Mouse (Mus musculus) ES-Bruce4 (cell line): Measurements from ENCODE around the gene Sv2c. TPM values are rescaled to one million over a fixed set of nuclear protein-coding genes. Genes with fewer than 3 reads are reported as not detected.
"Not testable (repeated sequence)": the region's sequence is repeated elsewhere in the genome, so short reads cannot be mapped to it uniquely, and the experiment has no call there.

ENCODE experiments used
- H3K27ac ChIP-seq: 2 replicates; pipeline ENCODE4 v1.5.1; 2012; ENCODE audit warnings: low read length, inconsistent platforms; ENCODE audit not compliant: insufficient read depth
- H3K27me3 ChIP-seq: 2 replicates; pipeline ENCODE4 v1.6.1; 2012; ENCODE audit warnings: mild to moderate bottlenecking, low read length, inconsistent platforms; ENCODE audit not compliant: control insufficient read depth, poor library complexity, insufficient read depth, severe bottlenecking
- H3K36me3 ChIP-seq: 2 replicates; pipeline ENCODE4 v1.6.1; 2012; ENCODE audit warnings: inconsistent platforms, mild to moderate bottlenecking, low read length, moderate library complexity; ENCODE audit not compliant: control insufficient read depth, poor library complexity, insufficient read depth, severe bottlenecking
- H3K4me1 ChIP-seq: one replicate; pipeline ENCODE4 v1.8.1; 2011; ENCODE audit warnings: low read length; ENCODE audit not compliant: control insufficient read depth, insufficient read depth
- H3K4me3 ChIP-seq: 2 replicates; pipeline ENCODE4 v1.5.1; 2011; ENCODE audit warnings: low read depth, mild to moderate bottlenecking, low read length
- H3K9ac ChIP-seq: 2 replicates; pipeline ENCODE4 v1.6.1; 2012; ENCODE audit warnings: low read depth, mild to moderate bottlenecking, inconsistent platforms; ENCODE audit not compliant: poor library complexity, severe bottlenecking
- H3K9me3 ChIP-seq: replicated peaks from 2 replicates; pipeline ENCODE4 v1.6.1; 2012; ENCODE audit warnings: mild to moderate bottlenecking, low read length, inconsistent platforms; ENCODE audit not compliant: control insufficient read depth, poor library complexity, insufficient read depth, severe bottlenecking
- CTCF ChIP-seq: IDR thresholded peaks from one replicate; pipeline ENCODE4 v1.8.1; 2011; ENCODE audit warnings: low read depth, low read length
- EP300 ChIP-seq: IDR thresholded peaks from 2 replicates; pipeline ENCODE4 v1.6.1; 2011; ENCODE audit warnings: low read depth, low read length; ENCODE audit not compliant: insufficient read depth
- POLR2A ChIP-seq: IDR thresholded peaks from one replicate; pipeline ENCODE4 v1.8.1; 2011; ENCODE audit warnings: low read length; ENCODE audit not compliant: insufficient read depth
- polyA plus RNA-seq: library from polyadenylated mRNA; stranded (reverse); fragments of >200 nt; gene quantifications from 2 replicates; pipeline ENCODE4 v1.2.4, GENCODE M21; 2011; ENCODE audit warnings: low read depth; ENCODE audit not compliant: missing spikeins, insufficient read depth, insufficient read length

Gene Sv2c
- polyA plus RNA-seq, 1 experiment, result 0.19 TPM

DNA sequence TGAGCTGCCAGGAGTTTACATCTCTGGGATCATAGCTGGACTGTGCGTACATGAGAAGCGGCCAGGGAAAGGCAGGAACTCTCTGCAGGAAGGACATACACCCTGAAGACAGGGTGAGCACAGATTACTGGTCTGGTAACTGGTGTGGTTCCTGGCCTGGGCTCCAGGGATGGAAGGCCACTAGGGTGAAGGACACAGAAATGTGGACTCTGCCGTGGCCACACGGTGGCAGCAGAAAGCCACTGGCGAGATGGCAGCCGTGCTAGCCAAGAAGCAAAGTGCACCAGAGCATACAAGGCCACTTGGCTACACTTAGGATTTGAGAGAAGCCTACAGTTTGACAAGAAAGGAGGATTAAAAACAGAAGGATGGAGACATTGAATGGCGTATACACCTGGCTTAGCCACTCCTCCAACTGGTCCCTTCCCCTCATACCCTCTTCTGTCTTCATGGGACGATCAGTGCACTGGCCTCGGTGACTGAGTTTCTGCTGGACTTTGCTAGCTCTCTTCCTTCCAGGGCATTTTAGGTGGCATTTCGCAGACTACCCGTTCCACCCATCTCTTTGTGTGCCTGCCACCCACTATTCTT is 158.9 kb downstream of the Sv2c start:
- no peaks in the 10 kb centered on the region for H3K9me3 ChIP-seq
- H3K36me3 ChIP-seq, result no peaks in the 10 kb centered on the region
- H3K27me3 ChIP-seq, result no peaks in the 10 kb centered on the region
- H3K9ac ChIP-seq, result no peak overlapping the region
- no peak overlapping the region for H3K4me3 ChIP-seq
- H3K4me1 ChIP-seq, result no peaks in the 10 kb centered on the region
- H3K27ac ChIP-seq, result no peak overlapping the region
- peak; percentile 94 for TF ChIP-seq CTCF
- no peak for TF ChIP-seq POLR2A
- no peak for TF ChIP-seq EP300

DNA sequence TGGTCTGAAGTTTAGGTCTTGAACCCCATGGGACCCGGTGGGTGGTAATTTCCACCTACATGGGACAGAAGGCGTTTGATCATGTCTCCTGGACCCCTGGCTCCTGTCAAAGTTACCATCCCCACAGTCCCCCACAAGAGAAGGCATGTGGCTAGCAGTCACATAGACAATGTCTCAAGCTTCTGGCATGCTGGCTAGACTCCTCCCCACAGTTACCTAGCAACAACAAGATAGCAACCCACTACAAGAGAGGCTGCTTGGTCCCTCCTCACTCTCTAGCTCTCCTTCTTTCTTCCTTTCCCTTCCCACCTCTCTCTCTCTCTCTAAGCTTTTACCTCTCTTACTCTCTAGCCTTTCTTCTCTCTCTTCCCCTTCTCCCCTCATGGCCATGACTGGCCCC is 164.3 kb downstream of the Sv2c start:
- H3K9me3 ChIP-seq, H3K4me1 ChIP-seq, H3K27me3 ChIP-seq, H3K9ac ChIP-seq, H3K36me3 ChIP-seq, H3K4me3 ChIP-seq, H3K27ac ChIP-seq: not testable (repeated sequence)

DNA sequence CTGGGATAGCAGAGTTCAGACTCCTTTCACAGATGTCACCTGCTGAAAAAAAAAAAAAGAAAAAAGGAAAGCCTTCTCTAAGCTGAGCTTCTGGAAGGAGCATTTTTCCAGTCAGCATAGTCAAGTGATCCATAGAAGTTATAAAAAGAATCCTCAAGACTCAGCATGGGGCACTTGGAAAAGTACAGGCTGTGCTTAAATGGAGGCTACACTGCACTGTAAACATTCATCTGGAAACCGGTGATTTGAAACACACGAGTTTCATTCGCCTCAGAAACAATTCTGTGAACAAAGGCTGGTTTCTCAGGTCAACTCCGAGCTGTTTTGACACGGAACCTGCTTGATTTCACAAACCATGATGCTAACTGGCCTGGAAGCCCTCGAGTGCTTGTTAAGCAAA is 165.6 kb downstream of the Sv2c start:
- no peak overlapping the region for H3K27ac ChIP-seq
- no peaks in the 10 kb centered on the region for H3K4me1 ChIP-seq
- TF ChIP-seq CTCF, result no peak
- TF ChIP-seq EP300, result no peak
- TF ChIP-seq POLR2A, result no peak
- no peak overlapping the region for H3K4me3 ChIP-seq
- H3K9me3 ChIP-seq, result no peaks in the 10 kb centered on the region
- H3K36me3 ChIP-seq, result no peaks in the 10 kb centered on the region
- H3K27me3 ChIP-seq, result no peaks in the 10 kb centered on the region
- no peak overlapping the region for H3K9ac ChIP-seq

- Histone ChIP-seq H3K4me1 (no peaks in the 10 kb centered on the region), H3K36me3 (no peaks in the 10 kb centered on the region), H3K4me3 (no peak overlapping the region), H3K27ac (no peak overlapping the region), H3K9me3 (no peaks in the 10 kb centered on the region), H3K27me3 (no peaks in the 10 kb centered on the region), H3K9ac (no peak overlapping the region)
- TF ChIP-seq EP300 (no peak), POLR2A (no peak), CTCF (no peak)
These were observed 166.8 kb downstream of the Sv2c start for GRCm38 (mm10) chr13:95965596-95965995.

DNA sequence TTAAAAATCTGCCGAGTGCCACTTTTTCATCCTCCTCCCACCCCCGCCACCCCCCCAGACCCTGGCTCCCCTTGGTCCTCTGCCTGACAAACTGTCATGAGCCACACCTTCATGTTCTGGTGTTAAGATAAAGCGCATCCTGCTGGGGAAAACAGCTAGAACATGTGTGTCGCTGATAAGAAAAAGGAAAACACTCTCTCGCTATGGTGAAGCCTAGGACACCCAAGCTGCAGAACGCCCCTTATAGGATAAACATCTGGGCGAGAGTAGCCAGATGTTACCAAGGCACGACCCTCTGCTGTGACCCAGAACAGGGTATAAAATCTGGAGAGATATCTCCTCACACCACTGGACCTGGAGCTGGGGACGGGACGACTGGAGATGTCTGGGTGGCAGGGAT is 167.2 kb downstream of the Sv2c start:
- no peak overlapping the region for H3K27ac ChIP-seq
- H3K36me3 ChIP-seq, result no peaks in the 10 kb centered on the region
- no peaks in the 10 kb centered on the region for H3K9me3 ChIP-seq
- H3K27me3 ChIP-seq, result no peaks in the 10 kb centered on the region
- H3K4me1 ChIP-seq, result no peaks in the 10 kb centered on the region
- H3K9ac ChIP-seq, result no peak overlapping the region
- H3K4me3 ChIP-seq, result no peak overlapping the region
- TF ChIP-seq POLR2A, result no peak
- no peak for TF ChIP-seq EP300
- no peak for TF ChIP-seq CTCF

- TF ChIP-seq EP300 (no peak), CTCF (no peak), POLR2A (no peak)
- H3K9me3 ChIP-seq, result no peaks in the 10 kb centered on the region
- no peak overlapping the region for H3K27ac ChIP-seq
- H3K36me3 ChIP-seq, result no peaks in the 10 kb centered on the region
- no peaks in the 10 kb centered on the region for H3K4me1 ChIP-seq
- H3K4me3 ChIP-seq, result no peak overlapping the region
- H3K27me3 ChIP-seq, result no peaks in the 10 kb centered on the region
- H3K9ac ChIP-seq, result no peak overlapping the region
These were observed 168.2 kb downstream of the Sv2c start for GRCm38 (mm10) chr13:95964226-95964625.

GRCm38 (mm10) chr13:95963671-95964070 is 168.7 kb downstream of the Sv2c start:
- no peak overlapping the region for H3K4me3 ChIP-seq
- no peak overlapping the region for H3K27ac ChIP-seq
- no peak overlapping the region for H3K9ac ChIP-seq
- TF ChIP-seq EP300, result no peak
- no peak for TF ChIP-seq POLR2A
- TF ChIP-seq CTCF, result no peak
- H3K27me3 ChIP-seq, result no peaks in the 10 kb centered on the region
- H3K36me3 ChIP-seq, result no peaks in the 10 kb centered on the region
- H3K4me1 ChIP-seq, result no peaks in the 10 kb centered on the region
- H3K9me3 ChIP-seq, result no peaks in the 10 kb centered on the region
